Mouse (Mus musculus): ENCODE data around the gene Fem1b. TPM values are rescaled to one million over a fixed set of nuclear protein-coding genes. Genes with fewer than 3 reads are reported as not detected.

The Fem1b gene
- polyA plus RNA-seq, 2 experiments from 2014 or later: 3.9 to 4.7 TPM

DNA sequence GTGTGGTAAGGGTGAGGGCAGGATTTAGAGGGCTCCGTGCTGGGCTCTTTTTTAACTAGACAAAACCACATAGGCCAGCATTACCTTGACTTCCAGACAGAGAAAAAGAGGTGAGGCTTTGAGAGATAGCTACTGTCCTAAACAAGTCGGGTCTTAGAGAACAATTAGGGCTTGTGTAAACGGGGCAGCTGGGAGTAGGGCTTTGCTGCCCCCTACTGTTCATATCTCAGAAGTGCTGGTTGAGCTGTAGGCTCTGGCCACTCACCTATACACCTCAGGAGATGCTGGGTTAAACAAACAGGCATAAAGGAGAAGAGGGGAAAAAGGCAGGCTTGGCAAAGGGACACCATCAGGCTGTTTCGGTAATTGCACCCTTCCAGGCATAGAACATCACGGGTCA lies 34.3 kb downstream of the Fem1b start:
- no peak for ATAC-seq

DNA sequence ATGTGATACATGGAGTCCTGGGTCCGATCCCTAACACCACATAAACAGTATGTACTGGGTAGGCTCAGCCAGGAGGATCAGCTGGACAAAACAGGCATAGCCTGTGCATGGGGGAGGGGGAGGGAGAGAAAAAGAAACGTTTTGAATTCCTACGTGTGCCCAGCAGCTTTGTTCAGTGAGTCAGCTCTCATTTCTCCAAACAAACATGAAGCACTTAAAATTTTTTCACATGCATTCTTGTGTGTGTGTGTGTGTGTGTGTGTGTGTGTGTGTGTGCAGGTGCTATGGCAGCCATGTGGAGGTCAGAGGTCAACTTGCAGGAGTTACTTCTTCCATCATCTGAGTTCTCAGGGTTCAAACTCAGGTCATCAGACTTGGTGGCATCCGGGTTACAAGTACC lies 36.3 kb downstream of the Fem1b start:
- no peak for ATAC-seq

DNA sequence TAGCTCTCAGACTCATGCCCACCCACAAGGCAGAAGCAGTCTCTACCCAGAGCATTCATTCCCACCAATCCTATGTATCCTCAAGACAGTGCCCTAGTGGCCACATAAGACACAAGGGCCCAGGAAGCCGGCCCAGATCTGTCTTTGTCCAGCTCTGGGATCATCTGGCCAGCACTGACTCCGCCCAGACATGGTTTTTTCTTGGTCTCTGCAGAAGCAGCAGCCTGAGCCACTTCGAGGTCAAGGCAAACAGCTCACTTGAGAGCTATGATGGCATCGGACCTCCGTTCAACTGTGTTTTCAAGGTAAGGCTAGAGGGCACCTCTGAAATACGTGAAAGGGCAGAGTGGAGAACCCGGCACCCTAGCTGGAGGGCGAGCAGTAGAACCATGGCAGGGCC lies 39.0 kb downstream of the Fem1b start:
- no peak for ATAC-seq

DNA sequence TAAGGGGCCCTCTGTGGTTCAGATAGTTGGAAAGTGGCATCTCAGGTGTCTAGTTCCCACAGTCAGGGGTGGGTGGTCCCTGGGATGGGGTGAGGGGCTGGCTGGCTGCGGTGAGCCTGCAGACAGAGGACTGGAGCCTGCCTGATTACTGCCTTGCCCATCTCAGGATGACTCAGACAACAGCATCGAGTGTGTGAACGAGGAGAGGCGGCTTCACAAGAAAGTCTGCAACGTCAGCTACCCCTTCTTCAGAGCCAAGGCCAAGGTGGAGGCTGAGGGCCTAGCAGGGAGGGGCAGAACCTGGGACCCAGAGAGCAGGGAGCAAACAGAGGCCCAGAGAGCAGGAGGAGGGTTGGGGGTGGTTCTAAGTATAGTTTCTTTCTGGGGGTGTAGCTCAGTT lies 43.4 kb downstream of the Fem1b start:
- ATAC-seq: no peak

DNA sequence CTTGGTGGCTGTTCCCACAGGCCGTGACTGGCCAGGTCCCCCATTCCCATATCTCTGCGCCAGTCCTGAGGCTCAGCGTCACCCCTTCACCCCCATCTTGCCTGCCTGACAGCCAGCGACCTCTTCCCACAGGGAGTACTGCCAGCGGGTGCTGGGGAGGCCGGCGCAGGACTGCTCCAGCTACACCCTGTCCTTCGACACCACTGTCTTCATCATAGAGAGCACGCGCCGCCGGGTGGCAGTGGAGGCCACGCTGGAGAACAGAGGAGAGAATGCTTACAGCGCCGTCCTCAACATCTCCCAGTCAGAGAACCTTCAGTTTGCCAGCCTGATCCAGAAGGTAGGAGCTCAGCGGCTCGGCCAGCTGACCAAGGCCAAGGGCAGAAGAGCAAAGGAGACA lies 44.3 kb downstream of the Fem1b start:
- no peak for ATAC-seq

DNA sequence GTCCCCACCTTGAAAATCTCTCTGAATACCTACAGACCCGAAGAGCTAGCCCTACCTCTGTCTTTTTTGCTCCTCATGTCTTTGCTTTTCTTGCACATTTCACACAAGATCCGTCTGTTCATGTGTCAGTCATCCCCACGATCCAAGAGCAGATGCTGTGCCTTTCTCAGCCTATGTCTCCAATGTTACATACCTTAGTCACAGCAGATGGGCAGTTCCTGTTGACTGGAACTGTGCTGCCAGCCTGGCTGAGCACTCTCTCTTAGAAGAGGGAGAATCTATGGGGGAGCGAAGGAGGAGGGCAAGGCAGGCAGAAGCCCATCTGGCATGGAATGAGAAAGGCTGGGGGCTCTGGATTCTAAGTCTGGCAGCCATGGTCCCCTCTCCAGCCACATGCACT lies 46.4 kb downstream of the Fem1b start:
- ATAC-seq: no peak

DNA sequence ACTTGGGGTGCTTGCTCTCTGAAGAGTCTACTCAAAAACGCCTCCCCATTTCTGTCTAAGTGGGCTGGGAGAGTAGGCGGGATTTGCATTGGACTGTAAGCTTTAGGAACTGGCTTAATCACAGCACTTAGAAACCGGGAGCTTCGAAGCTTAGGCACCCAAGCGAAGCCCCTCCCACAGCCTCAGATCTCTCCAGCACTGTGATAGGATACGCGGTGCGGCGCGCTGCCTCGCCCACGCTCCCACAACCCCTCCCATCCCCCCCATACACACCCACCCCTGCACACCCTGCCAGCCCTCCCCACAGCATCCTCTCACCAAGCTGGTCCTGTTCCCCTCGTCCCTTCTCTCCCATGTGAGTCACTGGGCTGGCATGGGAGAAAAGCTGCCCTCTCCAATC lies 48.3 kb downstream of the Fem1b start:
- no peak for ATAC-seq

DNA sequence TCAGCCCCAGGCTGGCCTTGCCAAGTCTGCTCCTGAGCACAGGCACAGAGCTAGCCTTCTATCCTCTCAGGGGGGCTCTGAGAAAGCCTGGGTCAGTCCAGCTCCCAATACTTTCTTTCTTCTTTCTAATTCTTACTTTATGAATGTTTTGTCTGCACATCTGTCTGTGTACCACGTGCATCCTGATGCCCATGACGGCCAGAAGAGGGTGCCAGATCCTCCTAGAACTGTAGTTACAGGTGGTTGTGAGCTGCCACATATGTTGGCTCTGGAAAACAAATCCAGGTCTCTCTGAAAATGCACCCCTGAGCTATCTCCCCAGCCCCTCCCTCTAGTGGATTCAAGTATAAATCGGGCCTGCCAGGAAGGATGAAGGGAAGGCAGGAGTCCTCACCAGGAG lies 52.1 kb downstream of the Fem1b start:
- ATAC-seq: no peak

DNA sequence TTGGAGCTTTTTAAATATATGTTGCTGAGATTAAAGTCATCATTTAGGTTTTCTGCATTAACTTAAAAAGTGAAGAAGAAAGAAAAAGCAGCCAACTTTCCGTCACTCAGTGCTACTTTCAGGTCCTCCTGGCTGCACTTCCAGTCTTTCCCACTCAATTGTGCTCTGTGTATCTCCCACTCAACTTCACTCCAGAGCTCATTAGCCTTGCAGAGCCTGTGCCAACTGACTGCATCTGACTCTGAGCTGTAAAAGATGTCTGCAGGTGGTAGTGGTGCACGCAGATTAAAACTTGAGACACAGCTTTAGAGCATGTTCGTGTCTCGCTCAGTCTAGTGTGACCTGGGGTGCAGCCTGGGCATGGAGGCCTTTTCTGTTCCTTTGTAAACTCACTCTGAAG lies 53.4 kb downstream of the Fem1b start:
- no peak for ATAC-seq

DNA sequence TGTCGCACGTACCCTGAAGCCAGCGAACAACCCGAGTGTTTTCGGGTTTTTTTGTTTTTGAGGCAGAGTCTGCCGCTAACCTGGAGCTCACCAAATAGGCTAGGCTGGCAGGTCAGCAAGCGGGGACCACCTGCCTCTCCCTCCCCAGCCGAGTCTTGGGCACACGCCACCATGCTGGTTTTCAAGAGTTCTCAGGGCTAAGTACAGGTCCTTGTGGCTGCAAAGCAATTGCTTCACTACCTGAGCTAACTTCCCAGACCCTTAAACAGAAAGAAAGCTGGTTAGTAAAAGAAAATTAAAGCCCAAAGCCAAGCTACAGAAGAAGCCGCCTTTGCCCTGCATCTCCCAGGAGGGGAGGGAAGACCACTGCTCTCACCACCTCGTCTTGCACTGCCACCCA lies 61.4 kb downstream of the Fem1b start:
- ATAC-seq: no peak

DNA sequence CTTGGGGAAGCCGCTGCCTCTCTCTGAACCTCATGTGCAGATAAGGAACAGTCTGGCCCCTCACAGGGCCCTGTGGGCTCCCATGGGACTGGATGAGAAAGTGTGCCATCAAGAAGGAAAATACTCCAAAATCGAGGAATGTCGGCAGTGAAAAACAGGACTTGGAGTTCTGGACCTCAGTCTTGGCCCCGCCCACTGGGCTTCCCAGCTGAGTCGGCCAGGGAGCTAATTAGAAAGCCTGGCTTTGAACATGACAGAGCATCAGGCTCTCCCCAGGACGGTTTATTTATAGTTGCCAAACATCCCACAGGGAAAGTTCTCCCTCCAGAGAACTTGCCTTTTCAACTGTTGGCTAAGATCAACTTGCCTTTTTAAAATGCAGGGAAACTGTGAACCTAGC lies 62.1 kb downstream of the Fem1b start:
- no peak for ATAC-seq

DNA sequence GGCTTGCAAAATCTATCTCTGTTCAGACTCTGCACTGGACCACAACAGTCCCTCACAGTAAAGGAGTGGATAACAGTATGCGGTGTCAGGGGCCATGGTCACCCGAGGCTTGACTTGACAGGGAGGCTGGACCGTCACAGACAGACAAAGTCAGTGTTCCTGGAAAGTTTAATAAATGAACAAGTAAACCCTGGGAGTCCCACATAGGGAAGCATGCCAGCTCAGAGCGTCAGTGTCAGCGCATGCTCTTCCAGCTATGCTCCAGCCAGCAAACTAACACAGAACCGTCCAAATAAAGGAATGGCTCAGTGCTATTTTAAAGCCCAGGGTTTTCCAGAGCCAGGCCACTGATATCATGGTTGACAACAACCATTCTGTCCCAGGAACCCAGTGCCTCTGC lies 65.1 kb downstream of the Fem1b start:
- ATAC-seq: no peak

DNA sequence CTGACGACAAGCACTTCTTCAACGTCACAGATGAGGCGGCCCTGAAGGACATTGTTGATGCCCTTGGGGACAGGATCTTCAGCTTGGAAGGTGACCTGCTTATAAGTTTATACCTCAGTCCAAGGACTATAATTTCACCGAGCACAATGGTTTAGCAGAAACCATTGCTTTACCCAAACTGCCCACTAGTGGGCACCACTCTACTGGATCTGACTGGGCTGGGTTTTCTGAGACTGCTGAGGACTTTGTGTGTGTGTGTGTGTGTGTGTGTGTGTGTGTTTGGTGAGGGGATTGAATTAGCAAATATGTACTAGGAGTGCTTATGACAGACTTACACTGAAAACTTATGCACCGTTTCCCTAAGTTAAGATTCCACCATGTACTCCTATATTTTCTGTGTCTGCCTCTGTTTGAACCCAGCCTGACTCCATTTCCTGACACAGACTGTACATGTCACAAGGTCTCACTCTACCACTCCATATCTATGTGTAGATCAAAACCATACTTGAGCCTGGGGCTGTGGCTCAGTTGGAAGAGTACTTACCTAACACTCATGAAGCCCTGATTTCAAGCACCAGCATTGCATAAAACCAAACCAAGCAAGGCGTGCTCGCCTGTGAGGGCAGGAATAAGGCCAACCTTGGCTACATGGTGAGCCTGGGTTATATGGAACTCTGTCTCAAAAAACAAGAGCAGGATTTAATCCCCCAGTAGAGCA lies 67.0 kb downstream of the Fem1b start:
- no peak for ATAC-seq

Other genes starting within 250 kb of the Fem1b start
- under 1 TPM; 0.11 to 0.12 TPM for gene Itga11, start 134.1 kb downstream of the Fem1b start, polyA plus RNA-seq (2017; shearing (Covaris generic))
- gene Cln6, start 26.9 kb upstream of the Fem1b start, polyA plus RNA-seq (2017; shearing (Covaris generic)): 10 to 100 TPM in 1 of 2 experiments, 1 to 10 TPM in 1; 9.2 to 10.8 TPM
- 1 to 10 TPM in 1 of 2 experiments, under 1 TPM in 1; 0.63 to 1.0 TPM for gene Calml4, start 46.1 kb upstream of the Fem1b start, polyA plus RNA-seq (2017; shearing (Covaris generic))
- 100 to 1,000 TPM; 160 to 181 TPM for gene Pias1, start 176.0 kb upstream of the Fem1b start, polyA plus RNA-seq (2017; shearing (Covaris generic))

Measured in CD4-positive, CD25-positive, alpha-beta regulatory T cell, adult 4 months (primary cell).